Mouse (Mus musculus): Measurements from ENCODE around the gene Ccdc27.

DNA sequence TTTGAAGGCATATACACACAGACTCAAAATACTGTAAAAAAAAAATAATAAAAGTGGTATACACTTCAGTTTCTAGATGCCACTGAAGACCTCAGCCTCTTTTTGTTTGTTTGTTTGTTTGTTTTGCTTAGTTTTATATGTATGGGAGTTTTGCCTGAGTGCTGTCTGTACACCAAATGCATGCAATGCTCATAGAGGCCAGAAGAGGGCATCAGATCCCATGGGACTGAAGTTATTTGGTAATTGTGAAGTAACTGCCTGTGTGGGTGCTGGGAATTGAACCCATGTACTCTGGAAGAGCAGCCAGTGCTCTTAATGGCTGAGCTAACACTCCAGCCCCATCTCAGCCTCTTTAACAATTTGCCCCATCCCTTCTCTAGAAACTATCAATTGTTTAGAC lies 13.8 kb downstream of the Ccdc27 start:
- TF ChIP-seq POLR2A (IDR thresholded peaks at IDR 0.05; ENCODE audit: control insufficient read depth, low read depth, low read length) = no peak
- TF ChIP-seq CTCF (IDR thresholded peaks at IDR 0.05; ENCODE audit: control insufficient read depth, insufficient read depth, insufficient replicate concordance, low read depth, low read length) = no peak
